Mouse (Mus musculus) embryo, embryonic 11.5 days (tissue): ENCODE measurements around the gene Gm10964.

Experiments used
- DNase-seq: peaks from one replicate; pipeline ENCODE4 v3.0.0-alpha.2; 2012; ENCODE audit warnings: low read depth, low spot score

The Gm10964 gene

GRCm38 (mm10) chr3:103739329-103739728, at the start of gene Gm10964:
TSS of gene Gm10964 (plus strand) at chr3:103739366.
- no peak for DNase-seq

DNA sequence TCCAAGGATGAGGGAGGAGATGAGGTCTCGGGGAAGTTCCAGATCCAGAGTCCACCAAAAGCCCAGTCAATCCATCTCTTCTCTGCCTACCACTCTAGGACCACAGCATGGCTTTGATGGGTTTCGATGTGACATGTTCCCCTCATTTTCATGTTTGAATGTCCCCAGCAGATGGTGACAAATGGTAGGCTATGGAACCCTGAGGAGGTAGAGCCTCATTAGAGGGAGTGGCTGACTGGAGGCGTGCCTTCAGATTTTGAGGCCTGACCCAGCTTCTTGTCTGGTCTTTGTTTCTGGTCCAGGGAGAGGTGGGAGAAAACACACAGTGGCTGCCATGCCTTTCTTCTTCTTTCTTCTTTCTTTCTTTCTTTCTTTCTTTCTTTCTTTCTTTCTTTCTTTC, 48.7 kb upstream of the Gm10964 start:
- DNase-seq: no peak

DNA sequence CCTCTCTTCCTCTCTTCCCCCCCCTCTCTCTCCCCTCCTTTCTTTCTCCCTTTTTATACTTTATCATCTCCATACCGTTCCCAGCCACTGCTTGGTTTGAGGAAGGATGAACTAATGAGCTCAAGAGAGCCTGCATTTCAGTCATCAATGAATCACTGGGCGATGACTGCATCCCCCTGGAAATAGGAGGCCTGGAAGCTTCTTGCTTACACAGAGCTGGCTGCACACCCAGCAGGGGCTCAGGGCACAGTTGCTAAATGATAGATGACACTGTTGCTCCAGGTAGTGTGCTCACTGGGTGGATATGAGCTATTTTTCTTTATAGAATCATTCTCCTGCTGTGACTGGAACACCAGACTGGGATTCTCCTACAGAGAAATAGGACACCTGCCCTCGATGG, 43.6 kb upstream of the Gm10964 start:
- DNase-seq: no peak

DNA sequence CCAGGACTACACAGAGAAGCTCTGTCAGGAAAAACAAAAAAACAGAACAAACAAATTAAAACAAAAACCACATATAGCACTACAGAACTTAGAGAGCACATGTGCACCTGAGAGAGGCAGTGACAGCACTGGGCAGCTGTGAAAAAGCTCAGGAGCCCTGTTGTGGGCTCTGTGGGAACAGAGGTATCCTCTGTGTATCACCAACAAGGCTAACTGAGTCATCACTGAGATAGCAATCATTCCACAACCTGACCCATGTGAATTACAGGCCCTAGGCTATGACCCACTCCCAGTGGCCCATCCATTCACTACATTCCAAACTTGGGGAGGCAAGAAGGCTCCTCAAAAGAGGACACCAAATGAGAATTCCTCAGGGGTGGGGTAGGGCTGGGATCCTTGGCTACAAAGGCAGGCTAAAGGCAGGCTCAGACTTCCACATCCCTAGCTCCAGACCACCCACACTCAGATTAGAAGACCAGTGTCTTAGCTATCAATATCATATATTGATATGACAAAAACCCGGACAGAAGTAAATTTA, 42.7 kb upstream of the Gm10964 start:
- DNase-seq: no peak

DNA sequence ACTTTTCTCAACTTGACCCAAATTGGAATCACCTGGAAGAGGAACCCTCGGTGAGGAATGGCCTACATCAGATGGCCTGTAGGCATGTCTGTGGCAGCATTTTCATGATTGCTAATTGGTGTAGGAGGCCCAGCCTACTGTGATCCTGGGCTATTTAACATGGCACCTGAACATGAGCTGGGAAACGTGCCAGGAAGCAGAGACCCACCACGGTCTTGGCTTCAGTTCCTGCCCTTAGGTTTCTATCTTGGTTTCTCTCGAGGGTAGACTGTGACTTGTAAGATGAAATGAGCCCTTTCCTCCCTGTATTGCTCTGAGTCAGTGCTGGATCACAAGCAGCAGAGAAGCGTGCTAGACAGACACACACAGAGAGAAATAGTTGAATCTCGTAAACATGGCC, 34.5 kb upstream of the Gm10964 start:
- no peak for DNase-seq

GRCm38 (mm10) chr3:103705426-103705825, 33.7 kb upstream of the Gm10964 start:
- DNase-seq: no peak

GRCm38 (mm10) chr3:103709470-103710040, 29.6 kb upstream of the Gm10964 start:
- DNase-seq: no peak

GRCm38 (mm10) chr3:103712196-103712595, 27.0 kb upstream of the Gm10964 start:
- DNase-seq: no peak

DNA sequence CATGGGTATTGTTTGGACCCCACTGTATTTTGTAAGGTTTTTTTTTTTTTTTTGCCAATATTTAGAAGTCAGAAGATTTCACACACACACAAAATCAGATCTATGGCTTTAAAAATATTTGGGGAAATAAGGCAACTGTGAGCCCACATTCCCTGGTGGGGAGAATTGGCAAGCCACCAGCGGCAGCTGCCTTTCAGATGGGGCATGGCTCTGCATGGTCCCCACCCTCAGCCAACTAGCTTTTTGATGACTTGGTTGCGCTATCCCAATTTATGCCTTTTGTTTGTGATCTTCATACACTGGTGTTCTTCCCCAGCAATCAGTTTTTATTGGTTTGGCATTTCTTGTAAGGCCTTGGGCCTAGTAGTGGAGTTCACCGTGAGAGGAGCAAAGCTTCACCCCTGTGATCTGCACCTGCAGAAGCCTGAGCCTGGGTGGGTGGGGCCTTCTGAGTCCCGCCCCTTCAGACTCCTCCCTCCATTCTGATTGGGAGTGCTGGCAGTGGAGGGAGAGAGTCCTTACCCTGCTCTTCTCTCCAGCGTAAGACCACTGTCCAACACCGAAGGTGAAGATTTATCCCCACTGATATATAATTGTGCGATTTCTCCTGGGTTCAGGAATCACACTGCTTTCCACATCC, 24.8 kb upstream of the Gm10964 start:
- no peak for DNase-seq

DNA sequence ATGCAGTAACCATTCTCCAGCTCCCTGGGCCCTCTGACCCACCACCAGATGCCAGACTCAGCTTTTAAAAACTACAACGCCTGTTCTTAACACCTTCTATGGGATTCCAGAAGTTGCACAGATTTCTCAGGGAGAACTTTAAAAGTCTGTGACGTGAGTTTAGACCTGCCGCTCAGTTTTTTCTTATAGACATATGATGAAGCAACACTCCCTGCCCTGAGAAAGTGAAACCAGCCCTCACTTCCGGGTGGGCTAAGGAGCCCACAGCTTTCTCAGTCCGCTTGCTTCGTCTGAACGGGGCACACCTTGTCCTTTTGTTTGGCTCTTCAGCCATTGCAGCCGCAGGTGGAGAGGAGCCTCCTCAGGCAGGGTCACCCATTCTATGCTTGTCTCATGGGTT, 24.2 kb upstream of the Gm10964 start:
- DNase-seq: no peak

DNA sequence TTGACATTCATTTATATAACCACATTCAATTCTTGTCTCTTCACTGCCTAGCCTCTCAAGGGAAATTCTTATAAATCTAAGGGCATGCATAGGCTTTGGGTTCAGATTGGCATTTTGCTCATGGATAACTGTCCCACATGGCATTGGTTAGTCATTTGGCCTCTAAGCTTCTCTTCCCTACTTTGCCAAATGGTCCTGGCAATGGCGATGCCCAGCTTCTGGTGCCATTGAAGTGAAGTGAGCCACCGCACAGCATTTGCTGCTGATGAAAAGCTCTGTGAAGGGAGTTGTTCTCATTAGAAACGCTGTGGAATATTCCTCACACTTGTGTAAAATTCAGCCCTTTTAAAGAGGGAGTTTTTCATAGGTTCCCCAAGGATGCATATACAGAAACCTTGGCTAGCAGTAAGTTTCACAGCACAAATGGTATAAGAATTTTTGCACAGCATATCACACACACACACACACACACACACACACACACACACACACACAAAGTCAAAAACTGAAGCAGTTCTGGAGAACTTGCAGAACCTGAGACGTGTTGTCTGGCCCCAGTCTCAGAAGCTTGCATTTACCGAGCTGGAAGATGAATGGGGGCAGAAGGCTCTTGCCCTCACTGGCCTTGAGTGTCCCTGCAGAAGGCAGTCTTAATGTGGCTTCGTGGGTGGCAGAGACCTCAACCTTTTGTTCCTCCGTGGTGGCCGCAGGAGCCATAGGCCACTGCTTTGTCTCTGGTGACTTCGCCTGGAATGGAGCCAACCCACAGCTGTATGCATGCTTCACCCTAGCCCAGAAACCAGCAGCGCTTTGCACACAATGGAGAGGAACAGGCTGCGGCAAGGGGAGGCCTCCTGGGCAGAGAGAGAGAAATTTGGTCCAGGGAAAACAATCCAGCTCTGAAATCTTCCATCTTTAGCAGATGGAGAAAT, 23.1 kb upstream of the Gm10964 start:
- DNase-seq: no peak

DNA sequence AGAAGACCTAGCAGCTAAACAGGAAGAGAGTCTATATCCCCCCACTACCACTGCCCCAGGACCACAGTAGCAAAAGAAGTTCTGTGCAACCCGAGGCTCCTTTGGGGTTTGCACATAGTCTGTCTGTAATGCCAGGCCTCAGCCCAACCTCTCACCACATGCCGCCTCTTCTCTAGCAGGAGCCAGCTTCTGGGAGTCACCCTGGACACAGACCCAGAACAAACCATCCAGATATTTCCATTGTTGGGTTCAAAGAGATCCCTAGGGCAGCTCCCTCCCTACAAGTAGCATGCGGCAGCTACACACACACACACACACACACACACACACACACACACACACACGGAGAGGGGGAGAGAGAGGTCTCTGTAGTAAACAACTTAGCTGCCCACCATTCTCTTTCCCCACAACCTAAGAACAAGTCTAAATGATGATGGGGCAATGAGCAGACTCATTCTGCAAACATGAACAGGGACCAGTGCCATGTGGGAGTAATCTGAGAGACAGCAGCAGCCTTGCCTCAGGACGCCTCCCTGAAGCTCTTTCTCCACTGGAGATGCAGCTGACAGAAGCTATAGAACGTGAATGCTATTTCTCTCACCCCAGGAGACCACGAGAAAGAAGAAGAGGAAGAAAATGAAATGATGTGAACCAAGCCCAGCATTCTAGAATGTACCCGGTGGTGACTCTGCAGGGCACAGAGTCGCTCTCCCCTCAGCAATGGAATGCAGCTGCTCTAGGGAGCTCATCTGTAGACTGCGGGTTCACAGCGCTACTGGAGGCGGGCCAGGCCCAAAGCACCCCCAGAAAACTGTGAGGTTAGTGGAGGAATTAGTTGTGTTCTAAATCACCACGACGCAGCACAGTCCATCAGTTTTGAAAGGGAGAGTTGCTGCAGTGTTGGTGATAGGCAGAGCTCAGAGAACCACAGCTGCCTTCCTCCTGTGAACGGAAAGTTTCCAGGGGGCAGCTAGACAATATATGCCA, 22.1 kb upstream of the Gm10964 start:
- DNase-seq: no peak

GRCm38 (mm10) chr3:103718728-103719127, 20.4 kb upstream of the Gm10964 start:
- no peak for DNase-seq

DNA sequence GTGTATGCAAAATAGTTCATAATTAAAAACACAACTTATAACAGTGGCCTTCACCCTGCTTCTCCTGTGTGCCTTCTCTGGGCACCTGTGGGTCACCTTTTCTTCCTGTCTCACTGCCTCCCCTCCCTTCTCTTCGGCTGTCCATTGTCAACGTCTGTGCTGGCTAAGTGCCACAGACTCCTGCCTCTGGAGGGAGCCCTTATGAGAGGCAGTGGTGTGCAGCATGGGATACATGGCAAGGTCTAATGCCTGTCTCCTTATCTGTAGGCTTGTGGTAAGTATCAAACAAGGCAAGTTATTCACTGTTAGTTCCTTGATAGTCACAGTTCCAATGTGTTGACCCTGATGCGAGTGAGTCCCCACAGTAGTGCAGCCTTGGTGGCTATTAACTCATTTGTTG, 15.0 kb upstream of the Gm10964 start:
- DNase-seq: no peak

- DNase-seq: no peak
Observed at GRCm38 (mm10) chr3:103726642-103727041, 12.5 kb upstream of the Gm10964 start.

GRCm38 (mm10) chr3:103727813-103728326, 11.3 kb upstream of the Gm10964 start:
- DNase-seq: no peak

DNA sequence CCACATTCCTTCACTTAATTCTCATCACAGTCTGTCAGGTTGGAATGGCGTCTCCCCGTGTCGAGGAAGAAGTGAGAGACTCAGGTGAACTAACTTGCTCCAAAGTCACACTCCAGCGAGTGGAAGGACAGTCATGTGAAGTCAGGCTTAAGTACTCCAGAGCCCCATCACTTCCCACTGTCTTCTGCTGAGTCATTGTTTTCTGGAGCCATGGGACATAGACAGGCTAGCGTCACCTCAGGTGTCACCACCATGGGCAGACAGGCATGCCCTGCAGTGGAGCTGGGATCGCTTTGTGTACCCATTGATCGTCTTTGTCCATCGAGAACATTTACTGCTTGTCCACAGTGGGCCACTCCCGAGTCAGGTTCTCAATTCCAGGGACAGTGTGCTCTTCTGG, 9.3 kb upstream of the Gm10964 start:
- no peak for DNase-seq

- no peak for DNase-seq
Observed at GRCm38 (mm10) chr3:103732116-103732515, 7.0 kb upstream of the Gm10964 start.

- no peak for DNase-seq
Observed at GRCm38 (mm10) chr3:103733176-103733575, 6.0 kb upstream of the Gm10964 start.

- DNase-seq: no peak
Observed at GRCm38 (mm10) chr3:103733799-103734695, 5.1 kb upstream of the Gm10964 start.
